Mouse (Mus musculus) embryo, embryonic 9.5 days (tissue): ENCODE measurements at regions not wholly inside any gene's neighbourhood (a gene's known extent, or its start where the extent isn't known, plus 50 kb on each side); places are given as distances from the start of the nearest gene placed in this dataset.
A peak's percentile ranks its signal among the peaks of the same experiment; 100 is the strongest.
"Not testable (repeated sequence)": the region's sequence is repeated elsewhere in the genome, so short reads cannot be mapped to it uniquely, and the experiment has no call there.

Source experiments
- DNase-seq: peaks from one replicate; pipeline ENCODE4 v3.0.0-alpha.2; 2017; ENCODE audit errors: extremely low spot score

DNA sequence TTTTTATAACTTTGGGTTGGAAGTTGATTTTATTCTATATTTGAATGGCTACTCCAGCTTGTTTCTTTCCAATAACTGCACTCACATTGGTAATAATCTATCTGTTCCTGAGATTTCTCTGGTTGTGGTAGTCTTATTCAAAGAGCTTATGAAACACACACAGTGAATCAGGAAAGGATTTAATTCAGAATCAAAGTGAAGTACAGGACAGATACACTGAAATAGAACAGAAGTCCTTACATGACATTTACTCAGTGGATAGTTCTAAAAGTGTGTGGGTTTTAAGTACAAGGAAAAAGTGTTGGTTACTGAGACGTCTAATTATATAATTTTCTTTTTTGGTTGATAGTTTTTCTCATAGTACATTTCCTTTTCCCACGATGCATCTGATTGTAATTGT is 859.7 kb downstream of the Rpia start:
- no peak for DNase-seq

DNA sequence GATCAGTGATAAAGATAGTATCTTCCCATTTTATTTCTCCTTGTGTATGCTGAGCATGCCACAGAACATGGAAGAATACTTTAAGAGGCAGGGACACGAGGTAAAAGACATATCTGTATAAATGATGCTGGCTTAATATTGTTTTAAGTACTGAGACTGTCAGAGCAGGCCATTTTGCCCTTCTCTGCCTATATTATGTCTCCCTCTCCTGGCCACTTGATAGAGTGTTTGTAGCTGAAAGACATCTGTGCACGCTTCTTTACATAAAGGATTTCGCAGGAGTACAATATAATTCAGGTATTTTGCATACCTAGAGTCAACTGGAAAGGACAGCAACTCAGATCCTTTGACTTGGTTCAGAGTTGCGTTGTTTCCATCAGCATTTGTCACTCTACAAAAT is 877.3 kb downstream of the Rpia start:
- no peak for DNase-seq

- no peak for DNase-seq
Measured at GRCm38 (mm10) chr6:69879286-69879685, 912.7 kb downstream of the Rpia start.

- DNase-seq: not testable (repeated sequence)
Measured at GRCm38 (mm10) chr6:69858631-69859030, 933.4 kb downstream of the Rpia start.

- DNase-seq: not testable (repeated sequence)
Measured at GRCm38 (mm10) chr6:69828640-69829039, 963.4 kb downstream of the Rpia start.

GRCm38 (mm10) chr6:69814972-69815371 is 977.1 kb downstream of the Rpia start:
- not testable (repeated sequence) for DNase-seq

GRCm38 (mm10) chr6:69814373-69814772 is 977.7 kb downstream of the Rpia start:
- DNase-seq: not testable (repeated sequence)

DNA sequence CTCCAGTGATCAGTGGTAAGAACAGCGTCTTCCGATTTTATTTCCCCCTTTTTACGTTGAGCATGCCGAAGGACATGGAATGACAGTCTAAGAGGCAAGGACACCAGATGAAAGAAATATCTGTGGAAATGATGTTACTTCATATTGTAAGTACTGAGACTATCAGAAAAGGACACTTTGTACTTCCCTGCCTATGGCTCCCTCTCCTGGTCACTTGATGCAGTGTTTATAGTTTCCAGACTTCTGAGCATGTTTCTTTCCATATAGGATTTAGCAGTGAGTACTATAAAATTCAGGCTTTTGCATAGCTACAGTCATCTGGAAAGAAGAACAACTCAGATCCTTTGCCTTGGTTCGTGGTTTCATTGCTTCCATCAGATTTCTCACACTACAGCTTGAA is 1011.7 kb downstream of the Rpia start:
- not testable (repeated sequence) for DNase-seq

DNA sequence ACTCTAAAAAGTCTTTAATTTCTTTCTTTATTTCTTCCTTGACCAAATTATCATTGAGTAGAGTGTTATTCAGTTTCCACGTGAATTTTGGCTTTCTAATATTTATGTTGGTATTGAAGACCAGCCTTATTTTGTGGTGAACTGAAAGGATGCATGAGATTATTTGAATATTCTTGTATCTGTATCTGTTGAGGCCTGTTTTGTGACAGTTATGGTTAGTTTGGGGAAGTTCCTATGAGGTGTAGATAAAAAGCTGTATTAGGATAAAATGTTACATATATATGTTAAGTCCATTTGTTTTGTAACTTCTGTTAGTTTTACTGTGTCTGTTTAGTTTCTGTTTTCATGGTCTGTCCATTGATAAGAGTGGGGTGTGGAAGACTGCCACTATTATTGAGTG is 1014.7 kb downstream of the Rpia start:
- not testable (repeated sequence) for DNase-seq

GRCm38 (mm10) chr6:69764861-69765260 is 1027.2 kb downstream of the Rpia start:
- no peak for DNase-seq

GRCm38 (mm10) chr6:69758618-69759017 is 1033.4 kb downstream of the Rpia start:
- DNase-seq: peak; percentile 1

- DNase-seq: no peak
Measured at GRCm38 (mm10) chr6:69739002-69739625, 1052.9 kb downstream of the Rpia start.

GRCm38 (mm10) chr6:69732866-69733265 is 1059.2 kb downstream of the Rpia start:
- not testable (repeated sequence) for DNase-seq

DNA sequence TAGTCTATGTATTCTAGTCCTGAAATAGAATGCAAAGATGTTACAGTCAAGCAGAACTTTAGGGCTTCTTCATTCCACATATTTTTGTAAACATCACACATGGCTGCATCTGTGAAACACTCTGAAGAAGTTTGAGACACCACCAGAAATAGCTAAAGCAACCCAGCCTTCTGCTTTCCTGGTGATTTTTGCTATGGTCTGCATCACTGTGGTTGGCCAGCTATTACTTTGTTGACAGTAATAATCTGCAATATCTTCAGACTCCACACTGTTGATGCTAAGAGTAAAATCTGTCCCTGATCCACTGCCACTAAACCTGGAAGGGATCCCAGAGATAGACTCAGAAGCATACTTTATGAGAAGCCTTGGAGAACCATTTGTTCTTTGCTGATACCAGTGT is 1065.7 kb downstream of the Rpia start:
- DNase-seq: no peak

DNA sequence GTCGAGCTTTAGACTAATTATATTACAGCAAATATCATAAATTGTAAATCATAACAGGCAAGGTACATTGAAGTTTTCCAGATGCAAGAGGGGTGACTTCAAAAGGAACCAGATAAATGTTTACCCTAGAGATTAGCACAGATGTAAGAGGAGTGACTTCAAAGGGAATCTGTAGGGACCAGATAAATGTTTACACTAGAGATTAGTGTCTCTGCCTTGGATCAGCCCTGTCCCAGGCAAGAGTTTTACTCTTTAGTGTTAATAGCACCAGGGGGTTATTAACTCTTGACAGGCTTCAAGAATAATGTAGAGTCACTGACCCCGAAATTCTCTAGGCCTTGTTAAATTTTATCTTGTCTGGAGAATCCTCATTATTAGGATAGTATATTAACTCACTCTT is 1089.2 kb downstream of the Rpia start:
- not testable (repeated sequence) for DNase-seq

GRCm38 (mm10) chr6:69681172-69681571 is 1110.9 kb downstream of the Rpia start:
- no peak for DNase-seq

DNA sequence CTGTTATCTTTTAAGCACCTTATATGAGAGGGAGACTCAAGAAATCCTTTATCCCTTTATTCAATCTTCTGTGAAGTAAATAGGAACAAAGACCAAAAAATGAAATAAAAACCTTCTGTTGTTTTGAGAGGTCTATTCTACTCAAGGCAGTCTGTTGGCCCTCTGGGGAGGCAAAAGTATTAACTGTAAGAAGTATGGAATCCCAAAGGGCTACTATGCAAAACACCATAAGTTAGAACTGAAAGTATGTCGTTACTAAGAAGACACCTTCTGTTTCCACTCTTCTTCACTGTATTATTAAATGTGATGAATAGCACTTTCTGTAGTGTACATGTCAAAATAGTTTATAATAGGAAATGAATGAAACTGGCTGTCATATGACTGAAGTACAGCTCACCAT is 1129.6 kb downstream of the Rpia start:
- not testable (repeated sequence) for DNase-seq
